ENCODE assay signal across 20 mouse cellular contexts in the genomic region with DNA sequence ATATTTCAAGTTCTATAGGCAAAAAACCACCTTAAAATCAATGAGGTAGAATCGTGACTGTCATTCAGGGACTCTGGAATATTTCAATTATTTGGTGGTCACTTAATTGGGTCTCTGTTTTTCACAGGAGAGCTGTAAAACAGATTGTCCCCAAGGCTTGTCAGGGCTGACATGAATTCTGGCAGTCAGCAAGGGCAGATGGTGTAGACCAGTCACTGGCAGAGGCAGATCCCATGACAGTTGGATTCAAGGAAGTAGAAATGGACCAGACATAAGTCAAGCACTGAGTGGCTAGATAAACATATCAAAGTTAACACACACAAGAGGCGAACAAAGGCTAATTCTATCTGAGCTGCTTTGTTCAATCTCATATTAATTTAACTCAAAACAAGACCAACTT.
DNase-seq lines count a peak whose midpoint lies in the region; ATAC-seq and TF ChIP-seq lines count a peak whose summit lies in the region.
"Had no signal": no experiment of that assay in that cellular context is flagged by ENCODE, and none has a peak within 500 bp of the region (broad histone marks: within the 10 kb centered on the region; RNA-seq: fewer than 3 reads in every experiment).

No protein-coding gene starts in this region.

- DNase-seq in hindbrain, embryonic 14.5 days (ENCODE audit: low spot score) = peak; percentile 44
- DNase-seq in brain, embryonic 14.5 days (ENCODE audit: low read depth) = peak; percentile 71
- DNase-seq in cerebellum, adult 18-20 months = peak; percentile 70 to 86
- DNase-seq in cerebellum, postnatal 14 days = peak; percentile 80 to 90
- no peak for DNase-seq in thymus, postnatal 14 days
- DNase-seq in heart, postnatal 4 days = no peak
- DNase-seq: kidney, adult 8-10 months; kidney, postnatal 14 days; liver, postnatal 0 days; right cerebral cortex, adult 18-20 months; thymus, postnatal 4 days had no signal

- ATAC-seq in hindbrain, embryonic 14.5 days (ENCODE audit: low FRiP score) = no peak
- no peak for ATAC-seq in hindbrain, embryonic 12.5 days (ENCODE audit: low FRiP score)
- no peak for ATAC-seq in frontal cortex, adult (ENCODE audit: low TSS enrichment)
- ATAC-seq: inflammation-experienced regulatory T-cells, adult 6 months; liver, postnatal 0 days; lung, postnatal 0 days had no signal

- no peaks in the 10 kb centered on the region for H3K9me3 ChIP-seq in hindbrain, embryonic 14.5 days (ENCODE audit: control insufficient read depth, low read length)
- no peaks in the 10 kb centered on the region for H3K9me3 ChIP-seq in hindbrain, embryonic 12.5 days (replicated peaks)
- H3K9me3 ChIP-seq: limb, embryonic 12.5 days; neural tube, embryonic 15.5 days; stomach, embryonic 15.5 days had no signal

- no peak for TF ChIP-seq CTCF in brain, embryonic 14.5 days (IDR thresholded peaks at IDR 0.05; ENCODE audit: borderline replicate concordance, extremely low read depth, insufficient read depth, insufficient read length)

- H3K36me3 ChIP-seq in hindbrain, embryonic 14.5 days (replicated peaks; ENCODE audit: control insufficient read depth, insufficient read depth) = no peaks in the 10 kb centered on the region
- H3K36me3 ChIP-seq in hindbrain, embryonic 12.5 days = no peaks in the 10 kb centered on the region
- H3K36me3 ChIP-seq: limb, embryonic 12.5 days; neural tube, embryonic 15.5 days; stomach, embryonic 15.5 days had no signal

- H3K27ac ChIP-seq in hindbrain, embryonic 14.5 days = no peak overlapping the region
- H3K27ac ChIP-seq in hindbrain, embryonic 12.5 days = no peak overlapping the region
- H3K27ac ChIP-seq: limb, embryonic 12.5 days; macrophage; neural tube, embryonic 15.5 days; stomach, embryonic 15.5 days had no signal

- TF ChIP-seq POLR2A in brain, embryonic 14.5 days (IDR thresholded peaks at IDR 0.05; ENCODE audit: borderline replicate concordance, extremely low read depth, insufficient read depth, insufficient read length, poor library complexity, severe bottlenecking) = no peak

- no peaks in the 10 kb centered on the region for H3K4me1 ChIP-seq in hindbrain, embryonic 14.5 days (replicated peaks; ENCODE audit: control insufficient read depth, insufficient read depth, low read length)
- H3K4me1 ChIP-seq in hindbrain, embryonic 12.5 days = no peaks in the 10 kb centered on the region
- H3K4me1 ChIP-seq: limb, embryonic 12.5 days; neural tube, embryonic 15.5 days; stomach, embryonic 15.5 days had no signal

- H3K4me3 ChIP-seq in hindbrain, embryonic 14.5 days (replicated peaks; ENCODE audit: low read length) = no peak overlapping the region
- H3K4me3 ChIP-seq in hindbrain, embryonic 12.5 days = no peak overlapping the region
- H3K4me3 ChIP-seq: limb, embryonic 12.5 days; neural tube, embryonic 15.5 days; stomach, embryonic 15.5 days had no signal

- no peak overlapping the region for H3K9ac ChIP-seq in hindbrain, embryonic 14.5 days
- H3K9ac ChIP-seq in hindbrain, embryonic 12.5 days = no peak overlapping the region
- H3K9ac ChIP-seq: limb, embryonic 12.5 days; liver, postnatal 0 days; neural tube, embryonic 15.5 days; stomach, embryonic 15.5 days had no signal

- H3K4me2 ChIP-seq in hindbrain, embryonic 14.5 days (replicated peaks) = no peak overlapping the region
- H3K4me2 ChIP-seq in hindbrain, embryonic 12.5 days (replicated peaks) = no peak overlapping the region
- H3K4me2 ChIP-seq: limb, embryonic 12.5 days; liver, embryonic 11.5 days; neural tube, embryonic 15.5 days; stomach, embryonic 15.5 days had no signal

- no peaks in the 10 kb centered on the region for H3K27me3 ChIP-seq in hindbrain, embryonic 14.5 days (ENCODE audit: control insufficient read depth, insufficient read depth, low read length)
- H3K27me3 ChIP-seq in hindbrain, embryonic 12.5 days = no peaks in the 10 kb centered on the region
- H3K27me3 ChIP-seq: limb, embryonic 12.5 days; neural tube, embryonic 15.5 days; stomach, embryonic 15.5 days had no signal

- 76% methylated on average over 2 of the region's 2 CpGs for WGBS in hindbrain, embryonic 14.5 days
- 75% methylated on average over 2 of the region's 2 CpGs for WGBS in hindbrain, embryonic 12.5 days

Comparison
In these comparisons a context has a peak if more than half of its experiments do, and no peak if none do; other contexts are left out.
1. DNase-seq: peak in hindbrain, embryonic 14.5 days (single experiment), brain, embryonic 14.5 days (single experiment), cerebellum, adult 18-20 months (2 of 2) and cerebellum, postnatal 14 days (2 of 2); none in thymus, postnatal 14 days (single experiment) and heart, postnatal 4 days (single experiment).